Mouse (Mus musculus) lung, embryonic 14.5 days (tissue): ENCODE data around the gene Cdc27. TPM values are rescaled to one million over a fixed set of nuclear protein-coding genes. Genes with fewer than 3 reads are reported as not detected.
"Not testable (repeated sequence)": the region's sequence is repeated elsewhere in the genome, so short reads cannot be mapped to it uniquely, and the experiment has no call there.

ENCODE experiments used
- ATAC-seq: fragments of 200-750 bp; cut with Nextera tagmentation; 2 replicates; pipeline ENCODE4 v1.8.0; 2017; ENCODE audit warnings: mild to moderate bottlenecking, moderate TSS enrichment, moderate library complexity; ENCODE audit not compliant: insufficient read depth
- DNase-seq: peaks from one replicate; pipeline ENCODE4 v3.0.0-alpha.2; 2015
- H3K27ac ChIP-seq: fragments of 300-500 bp; sonication (generic); 2 replicates; pipeline ENCODE4 v1.5.1; 2014; ENCODE audit warnings: low read depth, mild to moderate bottlenecking, moderate library complexity
- H3K27me3 ChIP-seq: fragments of 300-500 bp; sonication (generic); 2 replicates; pipeline ENCODE4 v1.6.1; 2014; ENCODE audit warnings: low read length, control low read depth; ENCODE audit not compliant: insufficient read depth
- H3K36me3 ChIP-seq: fragments of 300-500 bp; sonication (generic); 2 replicates; pipeline ENCODE4 v1.6.1; 2014; ENCODE audit warnings: control low read depth; ENCODE audit not compliant: insufficient read depth
- H3K4me1 ChIP-seq: fragments of 300-500 bp; sonication (generic); 2 replicates; pipeline ENCODE4 v1.6.1; 2014; ENCODE audit warnings: antibody characterized with exemption, control low read depth; ENCODE audit not compliant: insufficient read depth
- H3K4me2 ChIP-seq: fragments of 300-500 bp; sonication (generic); 2 replicates; pipeline ENCODE4 v1.6.1; 2014; ENCODE audit warnings: mild to moderate bottlenecking
- H3K4me3 ChIP-seq: fragments of 300-500 bp; sonication (generic); 2 replicates; pipeline ENCODE4 v1.5.1; 2014; ENCODE audit warnings: low read depth, low read length
- H3K9ac ChIP-seq: fragments of 300-500 bp; sonication (generic); 2 replicates; pipeline ENCODE4 v1.6.1; 2014
- H3K9me3 ChIP-seq: fragments of 300-500 bp; sonication (generic); 2 replicates; pipeline ENCODE4 v1.6.1; 2016; ENCODE audit warnings: low read depth, low read length, control low read depth
- CTCF ChIP-seq: IDR thresholded peaks from 2 replicates; pipeline ENCODE4 v1.5.1; 2016; ENCODE audit warnings: antibody characterized with exemption, low read depth
- WGBS: fragments of 180-500 bp; shearing (Covaris S2); extraction: QIAGEN DNeasy Blood & Tissue Kit; methylation state at CpG from one replicate; pipeline ENCODE4 v1.1.7; 2014; 5-methylcytosine and 5-hydroxymethylcytosine counted together
- polyA plus RNA-seq: library from polyadenylated mRNA; unstranded; fragments of >200 nt; fragmentation: Nextera tagmentation; extraction: Ambion mirVana; gene quantifications from 2 replicates; pipeline ENCODE4 v1.2.1, GENCODE M21; 2014

Cdc27 gene
- polyA plus RNA-seq, 1 experiment from 2014 or later = 51.0 TPM

- ATAC-seq = no peak
- Histone ChIP-seq H3K4me2 (no peak overlapping the region), H3K9ac (no peak overlapping the region), H3K4me1 (no peaks in the 10 kb centered on the region), H3K9me3 (no peaks in the 10 kb centered on the region), H3K36me3 (no peaks in the 10 kb centered on the region), H3K27me3 (no peaks in the 10 kb centered on the region), H3K27ac (no peak overlapping the region), H3K4me3 (no peak overlapping the region)
- WGBS = 46% methylated on average over 4 of the region's 4 CpGs
- no peak for DNase-seq
- TF ChIP-seq CTCF = no peak
These were observed 8.4 kb upstream of the Cdc27 start for GRCm38 (mm10) chr11:104558651-104559403.

- no peak overlapping the region for H3K4me2 ChIP-seq
- H3K9me3 ChIP-seq = no peaks in the 10 kb centered on the region
- no peak for TF ChIP-seq CTCF
- ATAC-seq (no peak), DNase-seq (no peak)
- WGBS = 56% methylated on average over 4 of the region's 4 CpGs
- H3K4me3 ChIP-seq = no peak overlapping the region
- no peaks in the 10 kb centered on the region for H3K36me3 ChIP-seq
- H3K27ac ChIP-seq = no peak overlapping the region
- H3K4me1 ChIP-seq = no peaks in the 10 kb centered on the region
- no peaks in the 10 kb centered on the region for H3K27me3 ChIP-seq
- no peak overlapping the region for H3K9ac ChIP-seq
These were observed 7.6 kb upstream of the Cdc27 start for GRCm38 (mm10) chr11:104558065-104558464.

- DNase-seq (peak; percentile 76), ATAC-seq (peak; percentile 84)
- peaks cover 6% of the 10 kb centered on the region; the same call in 1 of the 2 replicates for H3K36me3 ChIP-seq
- no peaks in the 10 kb centered on the region for H3K9me3 ChIP-seq
- TF ChIP-seq CTCF = no peak
- H3K4me1 ChIP-seq = no peaks in the 10 kb centered on the region
- H3K27me3 ChIP-seq = no peaks in the 10 kb centered on the region
- H3K27ac ChIP-seq = peak overlapping the region; percentile 91
- H3K9ac ChIP-seq = peak overlapping the region; percentile 99
- peak overlapping the region; percentile 81 for H3K4me2 ChIP-seq
- H3K4me3 ChIP-seq = peak overlapping the region; percentile 86
- WGBS = under 1% methylated on average over 52 of the region's 53 CpGs
These were observed 698 bp downstream of the Cdc27 start for GRCm38 (mm10) chr11:104549438-104550405.

- WGBS = 87% methylated on average over 3 of the region's 3 CpGs
- TF ChIP-seq CTCF = no peak
- Histone ChIP-seq H3K27me3 (no peaks in the 10 kb centered on the region), H3K4me2 (no peak overlapping the region), H3K4me3 (no peak overlapping the region), H3K27ac (no peak overlapping the region), H3K36me3 (peaks cover 6% of the 10 kb centered on the region; the same call in 1 of the 2 replicates), H3K9ac (no peak overlapping the region), H3K9me3 (no peaks in the 10 kb centered on the region), H3K4me1 (no peaks in the 10 kb centered on the region)
- DNase-seq (no peak), ATAC-seq (no peak)
These were observed 2.9 kb downstream of the Cdc27 start for GRCm38 (mm10) chr11:104547502-104547901.

GRCm38 (mm10) chr11:104544507-104544906, 5.9 kb downstream of the Cdc27 start:
- no peak overlapping the region for H3K27ac ChIP-seq
- no peaks in the 10 kb centered on the region for H3K9me3 ChIP-seq
- H3K4me2 ChIP-seq = no peak overlapping the region
- TF ChIP-seq CTCF = no peak
- DNase-seq = no peak
- no peak overlapping the region for H3K4me3 ChIP-seq
- WGBS = 68% methylated on average over 2 of the region's 2 CpGs
- no peaks in the 10 kb centered on the region for H3K4me1 ChIP-seq
- H3K9ac ChIP-seq = no peak overlapping the region
- no peak for ATAC-seq
- no peaks in the 10 kb centered on the region for H3K27me3 ChIP-seq
- peaks cover 9% of the 10 kb centered on the region; the same call in 1 of the 2 replicates for H3K36me3 ChIP-seq

- WGBS = 93% methylated on average over 1 of the region's 2 CpGs
- not testable (repeated sequence) for DNase-seq, H3K9ac ChIP-seq, H3K4me1 ChIP-seq, H3K4me2 ChIP-seq, H3K27ac ChIP-seq, H3K27me3 ChIP-seq, H3K4me3 ChIP-seq, ATAC-seq, H3K9me3 ChIP-seq
- H3K36me3 ChIP-seq = peaks cover 13% of the 10 kb centered on the region; the same call in 1 of the 2 replicates
These were observed 7.1 kb downstream of the Cdc27 start for GRCm38 (mm10) chr11:104543337-104543736.

GRCm38 (mm10) chr11:104539811-104540210, 10.6 kb downstream of the Cdc27 start:
- no peak overlapping the region for H3K27ac ChIP-seq
- no peaks in the 10 kb centered on the region for H3K9me3 ChIP-seq
- no peak for TF ChIP-seq CTCF
- no peak overlapping the region for H3K4me2 ChIP-seq
- ATAC-seq = no peak
- no peaks in the 10 kb centered on the region for H3K27me3 ChIP-seq
- DNase-seq = no peak
- no peak overlapping the region for H3K4me3 ChIP-seq
- H3K36me3 ChIP-seq = peaks cover 16% of the 10 kb centered on the region
- 92% methylated on average over 5 of the region's 5 CpGs for WGBS
- H3K9ac ChIP-seq = no peak overlapping the region
- H3K4me1 ChIP-seq = no peaks in the 10 kb centered on the region
